Mouse (Mus musculus): ENCODE measurements around the gene Tns3. TPM values are rescaled to one million over a fixed set of nuclear protein-coding genes. Genes with fewer than 3 reads are reported as not detected.

Gene Tns3
- polyA plus RNA-seq, 1 experiment = 45.7 TPM

- Histone ChIP-seq H3K4me1 (ENCODE audit: control insufficient read depth, insufficient read depth, low read length) (no peaks in the 10 kb centered on the region), H3K27me3 (ENCODE audit: control insufficient read depth, insufficient read depth, low read length, poor library complexity, severe bottlenecking) (no peaks in the 10 kb centered on the region), H3K27ac (ENCODE audit: insufficient read depth, low read length) (peak overlapping the region; percentile 92), H3K9me3 (replicated peaks; ENCODE audit: control insufficient read depth, insufficient read depth, low read length, poor library complexity, severe bottlenecking) (peaks cover 64% of the 10 kb centered on the region), H3K4me3 (ENCODE audit: low read depth, low read length) (no peak overlapping the region), H3K9ac (ENCODE audit: low read depth, poor library complexity, severe bottlenecking) (no peak overlapping the region), H3K36me3 (ENCODE audit: control insufficient read depth, insufficient read depth, low read length, poor library complexity, severe bottlenecking) (peaks cover 43% of the 10 kb centered on the region)
- no peak for TF ChIP-seq POLR2A (IDR thresholded peaks at IDR 0.05; ENCODE audit: insufficient read depth, low read length)
- TF ChIP-seq EP300 (IDR thresholded peaks at IDR 0.05; ENCODE audit: insufficient read depth, low read depth, low read length) = peak; percentile 88
- TF ChIP-seq CTCF (IDR thresholded peaks at IDR 0.05; ENCODE audit: low read depth, low read length) = no peak
These were observed 88.8 kb downstream of the Tns3 start for GRCm38 (mm10) chr11:8575217-8576180.

GRCm38 (mm10) chr11:8574562-8574961 is 89.8 kb downstream of the Tns3 start:
- H3K9ac ChIP-seq (ENCODE audit: low read depth, poor library complexity, severe bottlenecking) = no peak overlapping the region
- peak overlapping the region; percentile 92 for H3K27ac ChIP-seq (ENCODE audit: insufficient read depth, low read length)
- no peak for TF ChIP-seq CTCF (IDR thresholded peaks at IDR 0.05; ENCODE audit: low read depth, low read length)
- no peak for TF ChIP-seq POLR2A (IDR thresholded peaks at IDR 0.05; ENCODE audit: insufficient read depth, low read length)
- TF ChIP-seq EP300 (IDR thresholded peaks at IDR 0.05; ENCODE audit: insufficient read depth, low read depth, low read length) = no peak
- no peaks in the 10 kb centered on the region for H3K27me3 ChIP-seq (ENCODE audit: control insufficient read depth, insufficient read depth, low read length, poor library complexity, severe bottlenecking)
- peaks cover 43% of the 10 kb centered on the region for H3K36me3 ChIP-seq (ENCODE audit: control insufficient read depth, insufficient read depth, low read length, poor library complexity, severe bottlenecking)
- peaks cover 64% of the 10 kb centered on the region for H3K9me3 ChIP-seq (replicated peaks; ENCODE audit: control insufficient read depth, insufficient read depth, low read length, poor library complexity, severe bottlenecking)
- H3K4me3 ChIP-seq (ENCODE audit: low read depth, low read length) = no peak overlapping the region
- peaks cover 3% of the 10 kb centered on the region for H3K4me1 ChIP-seq (ENCODE audit: control insufficient read depth, insufficient read depth, low read length)

GRCm38 (mm10) chr11:8572762-8573161 is 91.6 kb downstream of the Tns3 start:
- Histone ChIP-seq H3K27ac (ENCODE audit: insufficient read depth, low read length) (peak overlapping the region; percentile 92), H3K9ac (ENCODE audit: low read depth, poor library complexity, severe bottlenecking) (no peak overlapping the region), H3K9me3 (replicated peaks; ENCODE audit: control insufficient read depth, insufficient read depth, low read length, poor library complexity, severe bottlenecking) (peaks cover 59% of the 10 kb centered on the region), H3K27me3 (ENCODE audit: control insufficient read depth, insufficient read depth, low read length, poor library complexity, severe bottlenecking) (no peaks in the 10 kb centered on the region), H3K4me1 (ENCODE audit: control insufficient read depth, insufficient read depth, low read length) (peaks cover 3% of the 10 kb centered on the region), H3K4me3 (ENCODE audit: low read depth, low read length) (no peak overlapping the region), H3K36me3 (ENCODE audit: control insufficient read depth, insufficient read depth, low read length, poor library complexity, severe bottlenecking) (peaks cover 34% of the 10 kb centered on the region)
- TF ChIP-seq POLR2A (IDR thresholded peaks at IDR 0.05; ENCODE audit: insufficient read depth, low read length) (no peak), CTCF (IDR thresholded peaks at IDR 0.05; ENCODE audit: low read depth, low read length) (no peak), EP300 (IDR thresholded peaks at IDR 0.05; ENCODE audit: insufficient read depth, low read depth, low read length) (no peak)

GRCm38 (mm10) chr11:8569232-8570028 is 94.9 kb downstream of the Tns3 start:
- Histone ChIP-seq H3K27me3 (ENCODE audit: control insufficient read depth, insufficient read depth, low read length, poor library complexity, severe bottlenecking) (no peaks in the 10 kb centered on the region), H3K27ac (ENCODE audit: insufficient read depth, low read length) (peak overlapping the region; percentile 86), H3K36me3 (ENCODE audit: control insufficient read depth, insufficient read depth, low read length, poor library complexity, severe bottlenecking) (peaks cover 25% of the 10 kb centered on the region), H3K9ac (ENCODE audit: low read depth, poor library complexity, severe bottlenecking) (no peak overlapping the region), H3K4me1 (ENCODE audit: control insufficient read depth, insufficient read depth, low read length) (peaks cover 3% of the 10 kb centered on the region), H3K4me3 (ENCODE audit: low read depth, low read length) (no peak overlapping the region), H3K9me3 (replicated peaks; ENCODE audit: control insufficient read depth, insufficient read depth, low read length, poor library complexity, severe bottlenecking) (peaks cover 32% of the 10 kb centered on the region)
- TF ChIP-seq CTCF (IDR thresholded peaks at IDR 0.05; ENCODE audit: low read depth, low read length) (no peak), EP300 (IDR thresholded peaks at IDR 0.05; ENCODE audit: insufficient read depth, low read depth, low read length) (peak; percentile 99)

- peaks cover 3% of the 10 kb centered on the region for H3K4me1 ChIP-seq (ENCODE audit: control insufficient read depth, insufficient read depth, low read length)
- TF ChIP-seq POLR2A (IDR thresholded peaks at IDR 0.05; ENCODE audit: insufficient read depth, low read length) (no peak), EP300 (IDR thresholded peaks at IDR 0.05; ENCODE audit: insufficient read depth, low read depth, low read length) (no peak), CTCF (IDR thresholded peaks at IDR 0.05; ENCODE audit: low read depth, low read length) (no peak)
- H3K9ac ChIP-seq (ENCODE audit: low read depth, poor library complexity, severe bottlenecking) = no peak overlapping the region
- peaks cover 26% of the 10 kb centered on the region for H3K9me3 ChIP-seq (replicated peaks; ENCODE audit: control insufficient read depth, insufficient read depth, low read length, poor library complexity, severe bottlenecking)
- H3K4me3 ChIP-seq (ENCODE audit: low read depth, low read length) = no peak overlapping the region
- no peaks in the 10 kb centered on the region for H3K27me3 ChIP-seq (ENCODE audit: control insufficient read depth, insufficient read depth, low read length, poor library complexity, severe bottlenecking)
- peak overlapping the region; percentile 86 for H3K27ac ChIP-seq (ENCODE audit: insufficient read depth, low read length)
- peaks cover 21% of the 10 kb centered on the region for H3K36me3 ChIP-seq (ENCODE audit: control insufficient read depth, insufficient read depth, low read length, poor library complexity, severe bottlenecking)
These were observed 95.5 kb downstream of the Tns3 start for GRCm38 (mm10) chr11:8568829-8569228.
